Mouse (Mus musculus): ENCODE measurements around the gene Klhl3. TPM values are rescaled to one million over a fixed set of nuclear protein-coding genes. Genes with fewer than 3 reads are reported as not detected.

Klhl3 gene
- polyA plus RNA-seq, 1 experiment from 2014 or later, result 3.2 TPM

DNA sequence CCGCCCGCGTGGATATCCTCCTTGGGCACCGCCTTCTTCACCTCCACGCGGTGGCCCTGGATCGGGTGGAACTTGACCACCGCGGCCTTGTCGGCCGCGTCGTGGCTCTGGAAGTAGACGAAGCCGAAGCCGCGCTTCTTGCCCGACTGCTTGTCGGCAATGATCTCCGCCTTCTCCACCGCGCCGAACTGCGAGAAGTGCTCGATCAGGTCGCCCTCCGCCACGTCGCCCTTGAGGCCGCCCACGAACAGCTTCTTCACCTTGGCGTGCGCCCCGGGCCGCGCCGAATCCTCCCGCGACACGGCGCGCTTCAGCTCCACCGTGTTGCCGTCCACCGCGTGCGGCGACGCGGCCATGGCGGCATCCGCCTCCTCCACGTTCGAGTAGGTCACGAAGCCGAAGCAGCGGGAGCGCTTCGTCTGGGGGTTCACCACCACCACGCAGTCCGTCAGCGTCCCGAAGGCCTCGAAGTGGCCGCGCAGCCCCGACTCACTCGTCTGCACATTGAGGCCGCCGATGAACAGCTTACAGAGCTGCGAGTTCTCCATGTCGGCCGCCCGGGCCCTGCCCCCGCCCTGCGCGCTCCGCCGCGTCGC is 14.5 kb upstream of the Klhl3 start:
- 0% methylated on average over 25 of the region's 81 CpGs for WGBS
- DNase-seq (ENCODE audit: low spot score), result peak; percentile 51
- peak overlapping the region; percentile 100 for H3K9ac ChIP-seq (ENCODE audit: low read depth, low read length)
- H3K9me3 ChIP-seq (ENCODE audit: control insufficient read depth, low read length), result no peaks in the 10 kb centered on the region
- peak overlapping the region; percentile 98 for H3K4me3 ChIP-seq (ENCODE audit: low read depth, low read length)
- H3K4me2 ChIP-seq (ENCODE audit: low read depth, low read length), result peak overlapping the region; percentile 76
- H3K36me3 ChIP-seq (ENCODE audit: control insufficient read depth, insufficient read depth, low read length), result peaks cover 19% of the 10 kb centered on the region
- peak overlapping the region; percentile 99 for H3K27ac ChIP-seq (replicated peaks; ENCODE audit: low read depth, low read length)
- peaks cover 11% of the 10 kb centered on the region for H3K4me1 ChIP-seq (ENCODE audit: control insufficient read depth, insufficient read depth, low read length)
- ATAC-seq (ENCODE audit: low read depth), result peak; percentile 35
- no peaks in the 10 kb centered on the region for H3K27me3 ChIP-seq (replicated peaks; ENCODE audit: control insufficient read depth, insufficient read depth, low read length)

DNA sequence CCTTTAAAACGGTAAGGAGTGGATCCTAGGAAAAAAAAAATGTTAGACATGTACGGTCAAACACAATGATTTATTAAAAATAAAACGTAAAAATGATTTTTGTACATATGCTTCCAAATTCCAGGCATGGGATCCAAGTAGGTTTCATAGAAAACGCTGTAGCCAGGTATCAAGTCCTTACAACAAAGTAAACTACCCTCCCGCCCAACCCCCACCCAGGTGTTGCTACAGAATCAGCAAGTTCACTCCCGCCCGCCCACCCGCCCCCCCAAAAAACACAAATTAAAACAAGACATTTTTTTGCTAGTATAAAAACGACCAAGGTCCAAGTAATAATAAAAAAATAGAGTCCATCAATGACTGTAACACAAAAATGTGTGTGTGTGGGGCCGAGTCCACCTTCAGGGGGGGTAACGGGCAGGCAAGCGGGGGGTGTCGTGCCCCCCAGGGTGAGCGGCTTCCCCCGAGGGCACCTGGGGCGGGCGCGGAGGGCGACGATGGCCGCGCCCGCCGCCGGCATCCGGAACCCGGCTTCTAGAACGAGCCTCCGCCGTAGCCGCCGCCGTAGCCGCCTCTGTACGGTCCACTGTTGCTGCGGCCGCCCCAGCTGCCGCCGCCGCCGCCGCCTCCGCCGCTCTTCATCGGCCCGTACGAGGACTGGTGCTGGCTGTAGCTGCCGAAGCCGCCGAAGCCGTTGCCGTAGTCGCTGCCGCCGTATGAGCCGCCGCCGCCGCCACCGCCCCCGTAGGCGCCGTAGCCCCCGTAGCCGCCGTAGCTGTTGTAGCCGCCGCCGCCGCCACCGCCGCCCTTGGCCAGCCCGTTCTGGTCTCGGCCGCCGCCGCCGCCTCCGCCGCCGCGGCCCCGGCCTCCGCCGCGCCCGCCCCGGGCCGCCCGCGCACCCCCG is 13.7 kb upstream of the Klhl3 start:
- Histone ChIP-seq H3K4me3 (ENCODE audit: low read depth, low read length) (peak overlapping the region; percentile 98), H3K9ac (ENCODE audit: low read depth, low read length) (peak overlapping the region; percentile 100), H3K9me3 (ENCODE audit: control insufficient read depth, low read length) (no peaks in the 10 kb centered on the region), H3K27me3 (replicated peaks; ENCODE audit: control insufficient read depth, insufficient read depth, low read length) (no peaks in the 10 kb centered on the region), H3K27ac (replicated peaks; ENCODE audit: low read depth, low read length) (peak overlapping the region; percentile 99), H3K4me2 (ENCODE audit: low read depth, low read length) (peak overlapping the region; percentile 76), H3K4me1 (ENCODE audit: control insufficient read depth, insufficient read depth, low read length) (peaks cover 11% of the 10 kb centered on the region), H3K36me3 (ENCODE audit: control insufficient read depth, insufficient read depth, low read length) (peaks cover 19% of the 10 kb centered on the region)
- no peak for ATAC-seq (ENCODE audit: low read depth)
- under 1% methylated on average over 13 of the region's 92 CpGs for WGBS
- DNase-seq (ENCODE audit: low spot score), result no peak

DNA sequence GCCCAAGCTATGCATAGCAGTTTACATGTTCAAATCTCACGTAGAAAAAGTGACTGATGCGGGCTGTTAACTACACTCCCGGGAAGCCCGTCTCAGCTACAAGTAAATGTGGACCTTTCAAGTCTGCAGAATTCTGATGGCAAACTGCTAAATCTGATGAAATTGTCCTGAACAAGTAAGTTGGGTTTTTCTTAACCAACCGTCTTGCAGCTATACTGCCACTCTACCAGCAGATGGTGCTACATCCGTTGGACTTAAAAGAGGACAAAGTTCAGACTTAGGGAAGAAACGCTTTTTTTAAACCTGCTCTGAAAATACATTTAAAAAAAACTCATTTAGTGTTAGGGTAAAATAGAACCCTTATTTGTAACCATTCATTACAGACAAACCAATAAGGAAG is 12.7 kb upstream of the Klhl3 start:
- Histone ChIP-seq H3K27ac (replicated peaks; ENCODE audit: low read depth, low read length) (no peak overlapping the region), H3K36me3 (ENCODE audit: control insufficient read depth, insufficient read depth, low read length) (peaks cover 19% of the 10 kb centered on the region), H3K4me2 (ENCODE audit: low read depth, low read length) (peak overlapping the region; percentile 76), H3K4me1 (ENCODE audit: control insufficient read depth, insufficient read depth, low read length) (peaks cover 11% of the 10 kb centered on the region), H3K9me3 (ENCODE audit: control insufficient read depth, low read length) (no peaks in the 10 kb centered on the region), H3K27me3 (replicated peaks; ENCODE audit: control insufficient read depth, insufficient read depth, low read length) (no peaks in the 10 kb centered on the region), H3K4me3 (ENCODE audit: low read depth, low read length) (peak overlapping the region; percentile 98), H3K9ac (ENCODE audit: low read depth, low read length) (peak overlapping the region; percentile 3; the same call in 1 of the 2 replicates)
- ATAC-seq (ENCODE audit: low read depth), result no peak
- 29% methylated on average over 7 of the region's 7 CpGs for WGBS
- DNase-seq (ENCODE audit: low spot score), result peak; percentile 87

DNA sequence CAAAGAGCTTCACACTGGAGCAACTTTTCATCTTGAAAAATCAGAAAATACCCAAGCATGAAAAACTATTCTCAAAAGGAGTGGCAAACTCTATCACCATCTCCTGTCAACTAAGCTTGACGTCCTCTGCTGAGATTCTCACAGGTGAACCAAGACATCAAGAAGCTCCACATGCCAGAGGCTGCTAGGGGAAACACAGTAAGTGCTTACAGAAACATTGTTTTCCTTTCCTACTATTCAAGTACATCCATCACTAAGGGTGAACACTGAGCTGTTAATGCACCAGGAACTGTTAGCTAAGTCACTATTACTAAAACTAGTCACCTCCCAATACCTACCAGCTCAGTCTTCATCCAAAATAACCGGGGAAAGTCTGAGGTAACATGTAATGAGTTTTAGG is 11.6 kb upstream of the Klhl3 start:
- no peak for ATAC-seq (ENCODE audit: low read depth)
- DNase-seq (ENCODE audit: low spot score), result no peak
- 67% methylated on average over 2 of the region's 2 CpGs for WGBS
- Histone ChIP-seq H3K36me3 (ENCODE audit: control insufficient read depth, insufficient read depth, low read length) (peaks cover 19% of the 10 kb centered on the region), H3K9ac (ENCODE audit: low read depth, low read length) (no peak overlapping the region), H3K4me1 (ENCODE audit: control insufficient read depth, insufficient read depth, low read length) (peaks cover 10% of the 10 kb centered on the region), H3K4me2 (ENCODE audit: low read depth, low read length) (no peak overlapping the region), H3K4me3 (ENCODE audit: low read depth, low read length) (no peak overlapping the region), H3K27ac (replicated peaks; ENCODE audit: low read depth, low read length) (no peak overlapping the region), H3K9me3 (ENCODE audit: control insufficient read depth, low read length) (no peaks in the 10 kb centered on the region), H3K27me3 (replicated peaks; ENCODE audit: control insufficient read depth, insufficient read depth, low read length) (no peaks in the 10 kb centered on the region)

DNA sequence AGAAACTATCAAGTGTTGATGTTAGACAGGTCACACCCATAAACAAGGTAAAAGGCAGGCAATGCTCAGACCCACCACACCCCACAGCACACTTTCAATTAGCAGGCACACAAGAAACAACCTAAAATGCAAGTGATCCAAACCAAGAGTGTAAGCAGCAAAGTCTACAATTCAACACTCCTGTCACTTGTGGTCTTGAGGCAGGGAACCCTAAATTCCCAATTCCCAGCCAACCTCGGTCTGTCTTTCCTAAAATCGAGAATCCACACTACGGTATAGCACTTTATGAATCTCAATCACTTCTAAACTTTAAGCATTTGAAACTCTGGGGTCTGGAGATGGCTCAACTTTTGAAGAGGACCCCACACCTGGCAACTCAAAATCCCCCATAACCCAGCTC is 10.9 kb upstream of the Klhl3 start:
- WGBS, result 91% methylated on average over 3 of the region's 3 CpGs
- Histone ChIP-seq H3K36me3 (ENCODE audit: control insufficient read depth, insufficient read depth, low read length) (peaks cover 19% of the 10 kb centered on the region), H3K4me2 (ENCODE audit: low read depth, low read length) (no peak overlapping the region), H3K4me3 (ENCODE audit: low read depth, low read length) (no peak overlapping the region), H3K27ac (replicated peaks; ENCODE audit: low read depth, low read length) (no peak overlapping the region), H3K27me3 (replicated peaks; ENCODE audit: control insufficient read depth, insufficient read depth, low read length) (no peaks in the 10 kb centered on the region), H3K9ac (ENCODE audit: low read depth, low read length) (no peak overlapping the region), H3K4me1 (ENCODE audit: control insufficient read depth, insufficient read depth, low read length) (peaks cover 4% of the 10 kb centered on the region; the same call in 1 of the 2 replicates), H3K9me3 (ENCODE audit: control insufficient read depth, low read length) (no peaks in the 10 kb centered on the region)
- ATAC-seq (ENCODE audit: low read depth) (no peak), DNase-seq (ENCODE audit: low spot score) (no peak)

DNA sequence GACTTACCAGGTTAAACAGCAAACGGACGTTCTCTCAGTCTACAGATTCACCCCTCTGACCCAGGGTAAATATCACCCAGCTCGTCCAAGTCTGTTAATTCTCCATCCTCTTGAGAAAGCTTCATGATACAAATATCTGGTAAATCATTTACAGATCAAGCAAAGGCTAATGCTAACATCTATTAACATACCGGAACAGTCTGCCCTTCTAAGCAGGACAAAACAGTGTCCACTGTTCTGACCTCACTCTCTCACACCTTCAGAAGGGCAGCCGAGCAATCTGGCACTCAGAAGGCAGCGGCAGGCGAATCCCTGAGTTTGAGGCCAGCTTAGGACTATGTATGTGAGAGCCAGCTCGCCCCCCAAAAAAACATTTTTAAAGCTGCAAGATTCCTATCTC is 10.0 kb upstream of the Klhl3 start:
- Histone ChIP-seq H3K4me3 (ENCODE audit: low read depth, low read length) (no peak overlapping the region), H3K4me1 (ENCODE audit: control insufficient read depth, insufficient read depth, low read length) (peaks cover 4% of the 10 kb centered on the region; the same call in 1 of the 2 replicates), H3K4me2 (ENCODE audit: low read depth, low read length) (no peak overlapping the region), H3K9me3 (ENCODE audit: control insufficient read depth, low read length) (no peaks in the 10 kb centered on the region), H3K36me3 (ENCODE audit: control insufficient read depth, insufficient read depth, low read length) (peaks cover 19% of the 10 kb centered on the region), H3K27ac (replicated peaks; ENCODE audit: low read depth, low read length) (no peak overlapping the region), H3K9ac (ENCODE audit: low read depth, low read length) (no peak overlapping the region), H3K27me3 (replicated peaks; ENCODE audit: control insufficient read depth, insufficient read depth, low read length) (no peaks in the 10 kb centered on the region)
- ATAC-seq (ENCODE audit: low read depth), result no peak
- DNase-seq (ENCODE audit: low spot score), result no peak
- 74% methylated on average over 8 of the region's 8 CpGs for WGBS

DNA sequence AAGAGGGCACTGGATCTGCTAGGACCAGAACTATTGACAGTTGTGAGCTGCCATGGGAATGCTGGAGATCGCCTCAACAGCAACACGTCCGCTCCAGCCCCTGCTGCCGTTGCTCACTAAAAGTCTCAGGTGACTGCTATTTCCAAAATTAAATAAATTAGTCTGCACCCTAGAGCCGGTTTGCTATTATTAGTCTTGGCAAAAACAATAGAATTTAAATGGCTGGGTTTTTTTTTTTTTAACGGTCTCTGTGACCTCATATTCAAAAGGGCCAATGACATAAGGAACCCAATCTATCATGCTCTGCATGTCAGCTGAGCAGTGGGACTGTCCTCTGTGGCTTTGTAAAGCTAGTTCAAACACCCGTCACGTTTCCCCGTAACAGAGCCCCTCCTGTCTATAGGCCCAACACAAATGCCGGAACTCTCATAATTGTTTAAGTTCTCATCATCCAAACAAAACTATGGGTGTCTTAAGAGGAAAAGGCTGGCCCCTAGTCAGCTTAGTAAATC is 9.4 kb upstream of the Klhl3 start:
- H3K4me1 ChIP-seq (ENCODE audit: control insufficient read depth, insufficient read depth, low read length), result peaks cover 4% of the 10 kb centered on the region; the same call in 1 of the 2 replicates
- WGBS, result 67% methylated on average over 10 of the region's 10 CpGs
- ATAC-seq (ENCODE audit: low read depth), result no peak
- no peak overlapping the region for H3K27ac ChIP-seq (replicated peaks; ENCODE audit: low read depth, low read length)
- H3K4me3 ChIP-seq (ENCODE audit: low read depth, low read length), result no peak overlapping the region
- no peaks in the 10 kb centered on the region for H3K9me3 ChIP-seq (ENCODE audit: control insufficient read depth, low read length)
- DNase-seq (ENCODE audit: low spot score), result no peak
- no peak overlapping the region for H3K4me2 ChIP-seq (ENCODE audit: low read depth, low read length)
- H3K36me3 ChIP-seq (ENCODE audit: control insufficient read depth, insufficient read depth, low read length), result peaks cover 19% of the 10 kb centered on the region
- no peaks in the 10 kb centered on the region for H3K27me3 ChIP-seq (replicated peaks; ENCODE audit: control insufficient read depth, insufficient read depth, low read length)
- H3K9ac ChIP-seq (ENCODE audit: low read depth, low read length), result no peak overlapping the region

DNA sequence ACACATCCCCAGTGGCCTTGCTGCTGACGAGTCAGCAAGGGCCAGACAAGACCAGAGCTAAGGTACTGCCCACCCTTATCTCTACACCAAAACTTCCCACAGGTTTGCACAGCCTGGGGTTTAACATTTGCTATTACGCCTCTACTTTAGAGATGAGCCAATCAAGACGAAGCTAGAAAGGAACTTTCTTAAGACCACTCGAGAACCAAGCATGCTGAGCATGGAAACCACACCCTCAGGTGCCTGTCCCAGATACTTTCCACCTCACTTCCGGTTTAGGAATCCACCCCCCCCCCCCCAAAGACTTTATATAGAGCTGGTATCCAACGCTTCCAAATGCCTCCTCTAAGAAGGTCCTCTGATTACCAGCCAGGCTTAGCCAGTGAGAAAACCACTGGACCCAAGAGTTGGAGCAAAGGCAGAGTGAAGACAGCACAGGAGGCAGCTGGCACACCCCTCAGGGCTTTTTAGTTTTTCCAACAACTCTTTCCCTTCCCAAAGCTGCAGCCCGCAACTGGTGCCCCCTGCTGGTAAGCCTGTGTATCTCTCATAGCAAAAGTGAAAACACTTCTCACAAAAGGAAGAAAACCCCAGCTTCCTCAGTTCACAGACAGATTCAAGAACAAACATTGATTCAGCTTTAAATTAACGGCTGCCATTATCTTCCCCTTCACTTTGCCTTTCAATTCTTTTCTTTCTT is 4.1 kb upstream of the Klhl3 start:
- no peaks in the 10 kb centered on the region for H3K27me3 ChIP-seq (replicated peaks; ENCODE audit: control insufficient read depth, insufficient read depth, low read length)
- no peaks in the 10 kb centered on the region for H3K9me3 ChIP-seq (ENCODE audit: control insufficient read depth, low read length)
- H3K4me2 ChIP-seq (ENCODE audit: low read depth, low read length), result no peak overlapping the region
- ATAC-seq (ENCODE audit: low read depth), result no peak
- H3K36me3 ChIP-seq (ENCODE audit: control insufficient read depth, insufficient read depth, low read length), result no peaks in the 10 kb centered on the region
- DNase-seq (ENCODE audit: low spot score), result peak; percentile 27
- H3K4me1 ChIP-seq (ENCODE audit: control insufficient read depth, insufficient read depth, low read length), result peaks cover 4% of the 10 kb centered on the region
- no peak overlapping the region for H3K9ac ChIP-seq (ENCODE audit: low read depth, low read length)
- WGBS, result 65% methylated on average over 8 of the region's 8 CpGs
- no peak overlapping the region for H3K27ac ChIP-seq (replicated peaks; ENCODE audit: low read depth, low read length)
- no peak overlapping the region for H3K4me3 ChIP-seq (ENCODE audit: low read depth, low read length)
